Mouse (Mus musculus) heart, postnatal 10 days (tissue): ENCODE data around the gene Atxn2. TPM values are rescaled to one million over a fixed set of nuclear protein-coding genes. Genes with fewer than 3 reads are reported as not detected.
A peak's percentile ranks its signal among the peaks of the same experiment; 100 is the strongest.
"Not testable (repeated sequence)": the region's sequence is repeated elsewhere in the genome, so short reads cannot be mapped to it uniquely, and the experiment has no call there.

Experiments
- DNase-seq, 2 experiments: peaks; one replicate each; pipeline ENCODE4 v3.0.0; 2021
- intact Hi-C: fragments of 180-260 bp; cut with DNase I; formaldehyde crosslinking; loops from one replicate; pipeline ENCODE4 v1.15.1; 2025
- total RNA-seq, 2 experiments: library from RNA; stranded (reverse); gene quantifications; 2 replicates each; pipeline ENCODE4 v1.2.3; 2021

Atxn2 gene
- total RNA-seq, 2 experiments from 2014 or later, result 173 to 177 TPM

DNA sequence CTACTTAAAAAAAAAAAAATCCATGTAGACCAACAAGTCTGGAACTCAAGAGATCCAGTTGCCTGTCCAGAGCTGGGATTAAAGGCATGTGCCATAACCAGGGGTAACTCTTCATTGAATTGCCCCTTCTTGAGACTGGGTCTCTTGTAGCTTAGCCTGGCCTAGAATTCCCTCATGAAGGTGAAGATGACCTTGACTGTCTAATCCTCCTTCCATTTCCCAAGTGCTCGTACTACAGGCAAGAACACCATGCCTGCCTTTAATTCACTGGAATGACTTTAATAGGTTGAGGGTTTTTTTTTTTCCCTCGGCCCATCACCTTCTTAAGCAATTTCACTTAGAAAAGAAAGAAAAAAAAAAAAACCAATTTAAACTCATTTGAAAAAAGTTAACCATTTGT lies 735 bp upstream of the Atxn2 start:
- no peak for DNase-seq
- intact Hi-C loops, result loop anchor here (5.0 kb wide), 2 partner anchors 132 to 258 kb away; partner anchors contain the start of genes Erp29 and Tmem116

DNA sequence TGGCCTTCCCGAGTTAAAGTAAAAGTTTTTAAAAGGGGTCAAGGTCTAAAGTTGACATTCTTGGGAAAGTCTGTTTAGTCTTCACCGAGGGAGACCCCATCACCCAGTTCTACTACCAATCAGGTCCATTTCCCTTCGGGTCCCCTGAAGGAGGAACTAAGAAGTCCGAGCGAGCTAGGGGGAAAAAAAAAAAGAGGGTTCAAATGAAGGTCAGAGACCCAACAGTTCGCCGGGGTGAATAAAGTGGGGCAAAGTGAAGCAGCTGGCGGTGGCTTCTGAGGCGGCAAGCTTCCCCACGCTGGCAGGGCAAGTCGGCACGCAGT lies 325 bp upstream of the Atxn2 start:
- no peak for DNase-seq
- intact Hi-C loops, result loop anchor here (5.0 kb wide), 2 partner anchors 131 to 259 kb away; partner anchors contain the start of genes Erp29 and Tmem116

DNA sequence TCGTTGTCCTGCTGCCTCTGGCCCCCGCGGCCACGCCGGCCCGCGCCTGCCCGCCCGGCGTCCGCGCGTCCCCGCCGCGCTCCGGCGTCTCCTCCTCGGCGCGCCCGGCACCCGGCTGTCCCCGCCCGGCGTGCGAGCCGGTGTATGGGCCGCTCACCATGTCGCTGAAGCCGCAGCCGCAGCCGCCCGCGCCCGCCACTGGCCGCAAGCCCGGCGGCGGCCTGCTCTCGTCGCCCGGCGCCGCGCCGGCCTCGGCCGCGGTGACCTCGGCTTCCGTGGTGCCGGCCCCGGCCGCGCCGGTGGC lies 743 bp downstream of the Atxn2 start:
- DNase-seq, result no peak
- intact Hi-C loops, result loop anchor here (5.0 kb wide), 2 partner anchors 130 to 260 kb away; partner anchors contain the start of genes Erp29 and Tmem116

DNA sequence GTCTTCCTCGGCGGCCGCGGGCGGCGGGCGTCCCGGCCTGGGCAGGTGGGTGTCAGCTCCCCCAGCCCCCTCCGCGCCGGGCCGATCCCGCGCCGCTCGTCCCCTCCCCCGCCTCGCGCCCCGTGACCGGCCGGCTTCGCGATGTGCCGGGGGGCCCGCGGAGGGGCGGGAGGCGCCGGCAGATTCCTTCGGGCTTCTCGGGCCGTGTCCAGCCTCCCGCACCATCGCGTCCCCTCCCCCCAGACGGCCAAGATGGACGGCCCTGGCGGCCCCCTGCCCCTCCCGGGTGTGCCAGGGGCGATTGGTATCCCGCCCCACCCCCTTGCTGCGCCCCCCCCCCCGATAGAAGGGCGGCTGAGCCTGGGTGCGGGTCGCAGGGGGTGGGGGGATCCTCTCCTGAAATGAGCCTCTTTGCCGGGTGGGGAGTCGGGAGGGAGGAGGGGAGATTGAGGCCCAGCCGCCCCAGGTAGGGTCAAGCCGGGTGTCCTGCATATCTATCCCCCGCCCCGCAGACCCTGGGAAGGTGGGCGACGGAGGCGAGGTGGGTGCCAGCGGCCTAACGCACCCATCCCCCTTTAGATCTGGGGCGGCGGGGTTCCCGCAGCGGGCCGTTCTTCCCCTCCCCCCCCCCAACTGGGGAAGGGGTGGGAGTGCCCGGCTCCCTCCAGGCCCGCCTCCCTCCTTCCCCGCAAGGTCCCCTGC lies 1.2 kb downstream of the Atxn2 start:
- intact Hi-C loops, result loop anchor here (5.0 kb wide), 2 partner anchors 130 to 260 kb away; partner anchors contain the start of genes Erp29 and Tmem116
- DNase-seq, result peak; percentile 58 to 68

DNA sequence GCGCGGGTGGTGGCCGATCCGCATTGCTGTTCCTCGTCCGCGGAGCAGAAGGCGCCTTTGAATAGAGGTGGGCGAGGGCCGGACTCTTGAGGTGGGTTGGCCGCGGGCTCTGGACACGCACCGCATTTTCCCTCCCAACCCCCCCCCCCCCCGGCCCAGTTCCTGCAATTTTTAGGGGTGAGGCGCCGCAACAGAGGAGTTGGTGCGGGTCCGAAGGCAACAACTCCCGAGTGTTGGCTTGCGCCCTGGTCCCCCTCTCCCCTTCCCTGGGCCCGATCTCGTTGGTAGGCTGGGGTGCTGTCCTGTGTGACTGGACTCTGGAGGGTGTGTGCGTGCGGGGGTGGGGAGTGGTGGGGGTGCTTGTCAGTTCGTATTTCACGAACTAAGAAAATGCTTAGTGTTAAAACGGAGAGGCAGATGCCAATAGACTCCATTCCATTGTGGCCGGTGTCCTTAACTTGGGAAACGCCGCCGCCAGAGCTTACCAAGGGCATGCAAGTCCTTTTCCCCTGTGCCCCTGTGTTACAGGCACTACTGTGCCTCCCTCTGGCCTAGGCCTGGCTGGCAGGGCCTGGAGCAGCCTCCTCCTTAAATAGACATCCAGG lies 1.9 kb downstream of the Atxn2 start:
- peak; percentile 73 to 80 for DNase-seq
- intact Hi-C loops, result loop anchor here (5.0 kb wide), 2 partner anchors 129 to 261 kb away; partner anchors contain the start of genes Erp29 and Tmem116

DNA sequence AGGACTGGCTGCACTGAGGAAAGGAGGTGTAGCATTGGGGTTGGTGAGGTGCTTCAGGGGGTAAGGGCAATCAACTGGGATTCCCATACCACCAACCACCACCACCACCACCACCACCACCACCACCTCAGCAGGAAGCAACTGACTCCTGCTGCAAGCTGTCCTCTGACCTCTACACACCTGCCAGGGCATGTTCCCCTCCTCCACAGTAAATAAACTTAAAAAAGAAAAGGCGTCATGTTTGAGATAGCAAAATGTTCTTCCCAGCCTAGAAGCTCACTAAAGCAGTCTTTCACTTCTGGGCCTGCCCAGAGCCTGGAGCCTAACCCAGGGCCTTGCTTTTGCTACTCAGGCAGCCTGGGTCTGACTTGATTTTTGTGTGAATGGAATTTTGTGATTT lies 3.2 kb downstream of the Atxn2 start:
- DNase-seq, result no peak
- intact Hi-C loops, result loop anchor here (5.0 kb wide), 2 partner anchors 128 to 262 kb away; partner anchors contain the start of genes Erp29 and Tmem116

DNA sequence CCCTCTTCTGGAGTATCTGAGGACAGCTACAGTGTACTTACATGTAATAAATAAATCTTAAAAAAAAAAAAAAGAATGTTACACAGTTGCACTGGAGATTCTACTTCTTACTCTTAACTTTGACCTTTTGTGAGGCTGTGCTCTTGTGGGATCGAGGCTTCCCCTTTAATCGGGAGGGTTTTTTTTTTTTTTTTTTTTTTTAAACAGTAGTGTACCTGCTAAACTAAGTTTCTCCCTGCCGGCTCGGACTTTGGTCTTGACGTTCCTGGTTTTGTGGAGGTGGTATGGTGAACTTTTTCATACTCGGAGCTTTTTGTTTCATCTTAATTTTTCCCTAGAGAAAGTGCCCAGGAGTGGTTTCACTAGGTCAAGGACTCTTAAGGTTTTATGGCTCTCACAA lies 3.8 kb downstream of the Atxn2 start:
- intact Hi-C loops, result loop anchor here (5.0 kb wide), 2 partner anchors 127 to 263 kb away; partner anchors contain the start of genes Erp29 and Tmem116
- DNase-seq, result no peak

DNA sequence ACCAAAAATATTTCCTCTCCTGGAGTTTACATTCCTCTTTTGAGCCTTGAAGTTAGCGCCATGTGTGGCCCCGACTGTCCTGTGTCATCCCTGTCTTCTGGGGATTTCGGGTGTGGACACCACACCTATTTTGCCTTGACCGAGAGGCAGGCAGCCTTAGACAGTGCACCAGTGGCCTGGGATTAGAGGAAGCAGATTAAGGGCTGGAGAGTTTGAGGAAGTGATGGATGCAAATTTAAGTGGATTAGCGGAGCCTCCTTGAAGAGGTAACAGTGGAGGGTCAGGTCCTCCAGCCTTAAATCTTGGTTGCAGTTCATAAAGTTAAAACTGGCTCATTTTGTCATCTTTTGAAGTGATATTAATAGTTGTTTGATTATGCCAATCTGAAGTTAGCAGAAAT lies 7.3 kb downstream of the Atxn2 start:
- DNase-seq, result no peak
- intact Hi-C loops, result no loop called here

DNA sequence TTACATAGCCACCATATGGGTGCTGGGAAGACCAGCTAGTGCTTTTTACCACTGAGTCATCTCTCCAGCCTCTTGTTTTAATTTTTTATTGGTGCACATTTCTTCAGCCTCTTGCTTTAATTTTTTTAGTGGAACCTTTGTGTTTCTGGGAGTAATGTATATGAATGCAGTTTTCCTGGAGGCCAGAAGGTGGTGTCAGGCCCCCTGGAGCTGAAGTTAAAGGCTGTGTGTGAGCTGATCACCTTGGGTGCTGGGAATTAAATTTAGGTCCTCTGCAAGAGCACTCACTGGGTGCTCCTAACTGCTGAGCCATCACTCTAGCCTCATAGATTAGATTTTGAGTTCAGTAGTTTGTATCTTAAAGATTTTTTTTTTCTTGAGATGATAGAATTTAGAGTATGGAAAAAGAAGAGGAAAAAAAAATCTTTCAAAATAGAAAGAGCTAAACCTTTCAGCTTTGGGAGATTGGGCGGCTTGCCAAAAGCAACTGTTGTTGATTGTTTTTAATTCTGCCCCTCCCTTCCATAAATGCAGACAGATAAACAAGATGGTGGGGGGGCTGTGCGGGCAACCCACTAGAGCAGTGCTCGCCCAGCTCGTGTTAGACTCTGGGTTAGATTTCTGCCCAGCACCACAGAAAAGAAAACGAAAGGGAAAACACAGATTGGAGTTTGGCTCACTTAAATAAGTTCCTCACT lies 9.9 kb downstream of the Atxn2 start:
- DNase-seq, result no peak
- intact Hi-C loops, result no loop called here

DNA sequence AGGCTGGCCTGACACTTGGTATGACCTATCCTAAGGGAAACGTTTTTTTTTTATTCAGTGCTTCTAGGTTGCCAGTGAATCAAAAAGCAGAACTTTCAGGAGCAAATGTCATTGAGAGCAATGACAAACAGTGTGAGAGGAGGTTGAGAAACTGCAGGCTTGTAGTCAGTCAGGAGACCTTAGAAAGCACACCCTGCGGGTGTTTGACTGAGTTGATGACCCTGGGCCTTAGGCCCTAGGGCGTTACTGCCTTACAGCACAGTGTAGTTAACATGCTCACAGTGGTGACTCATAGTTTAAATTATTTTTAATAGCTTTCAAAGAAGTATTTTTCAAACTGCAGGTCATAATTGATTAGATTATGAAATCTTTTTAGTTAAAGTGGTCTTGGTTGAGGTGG lies 10.7 kb downstream of the Atxn2 start:
- intact Hi-C loops, result no loop called here

DNA sequence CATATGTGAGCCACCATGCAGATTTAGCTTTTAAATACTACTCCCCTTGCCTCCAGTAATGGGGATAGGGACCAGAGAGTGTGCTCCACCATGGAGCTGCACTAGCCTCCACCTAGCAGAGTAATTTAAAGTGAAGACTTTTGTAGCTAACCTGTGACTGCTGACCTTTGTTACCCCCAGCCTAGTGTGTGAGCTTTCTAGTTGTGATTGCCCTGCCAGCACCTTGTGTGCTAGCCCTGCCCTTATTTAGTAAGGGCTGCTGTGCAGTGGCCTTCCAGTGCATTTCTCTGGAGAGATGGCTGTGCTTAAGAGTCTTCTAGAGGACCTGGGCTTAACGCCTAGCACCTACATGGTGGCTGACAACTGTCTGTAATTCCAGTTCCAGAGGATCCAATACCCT lies 13.5 kb downstream of the Atxn2 start:
- intact Hi-C loops, result no loop called here
- DNase-seq, result no peak

More for the DNA sequence above, 10.7 kb downstream of the Atxn2 start:
- DNase-seq, result no peak

DNA sequence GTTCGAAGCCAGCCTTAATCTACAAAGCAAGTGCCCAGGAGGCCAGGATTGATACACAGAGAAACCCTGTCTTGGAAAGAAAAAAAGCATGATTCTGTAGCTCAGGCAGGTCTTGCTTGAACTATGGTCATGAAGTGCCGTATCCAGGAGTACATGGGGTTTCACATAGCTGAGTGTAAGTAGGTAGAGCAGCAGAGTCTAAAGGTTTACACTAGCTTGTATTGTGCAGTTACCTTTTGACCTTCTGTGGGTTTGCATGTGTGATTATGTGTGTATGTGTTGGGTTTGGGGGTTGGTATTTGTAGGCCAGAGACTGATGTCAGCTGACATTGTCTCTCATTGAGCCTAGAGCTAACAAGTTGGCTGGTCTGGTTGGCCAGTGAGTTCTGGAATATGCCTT lies 18.9 kb downstream of the Atxn2 start:
- intact Hi-C loops, result no loop called here
- no peak for DNase-seq

DNA sequence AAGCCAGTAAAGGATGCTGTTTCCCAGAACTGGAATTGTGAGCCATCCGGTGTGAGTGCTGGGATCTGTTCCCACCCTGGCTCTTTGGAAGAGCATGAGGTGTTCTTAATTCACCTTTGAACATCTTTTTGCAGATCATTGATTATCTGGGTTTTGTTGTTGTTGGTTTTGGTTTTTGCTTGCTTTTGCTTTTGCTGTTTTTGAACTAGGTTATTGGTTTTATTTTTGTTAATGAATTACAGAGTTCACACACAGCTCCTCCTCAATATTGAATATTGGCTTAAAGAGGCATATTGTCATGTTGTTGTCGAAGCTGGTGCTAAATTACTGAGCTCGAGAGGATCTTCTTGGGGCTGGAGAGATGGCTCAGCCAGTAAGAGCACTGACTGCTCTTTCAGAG lies 25.5 kb downstream of the Atxn2 start:
- no peak for DNase-seq
- intact Hi-C loops, result no loop called here

DNA sequence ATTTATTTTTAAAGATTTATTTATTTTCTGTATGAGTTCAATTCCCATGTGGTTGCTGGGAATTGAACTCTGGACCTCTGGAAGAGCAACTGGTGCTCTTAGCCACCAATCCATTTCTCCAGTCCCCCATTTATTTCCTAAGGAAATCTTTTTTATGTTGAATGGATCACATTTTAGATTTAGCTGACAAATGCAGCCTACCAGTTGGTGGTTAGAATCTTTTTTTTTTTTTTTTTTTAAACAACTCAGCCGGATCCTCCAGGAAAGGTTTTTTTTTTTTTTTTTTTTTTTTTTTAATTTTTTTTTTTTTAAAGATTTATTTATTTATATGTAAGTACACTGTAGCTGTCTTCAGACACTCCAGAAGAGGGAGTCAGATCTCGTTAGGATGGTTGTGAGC lies 27.0 kb downstream of the Atxn2 start:
- DNase-seq, intact Hi-C loops: not testable (repeated sequence)

DNA sequence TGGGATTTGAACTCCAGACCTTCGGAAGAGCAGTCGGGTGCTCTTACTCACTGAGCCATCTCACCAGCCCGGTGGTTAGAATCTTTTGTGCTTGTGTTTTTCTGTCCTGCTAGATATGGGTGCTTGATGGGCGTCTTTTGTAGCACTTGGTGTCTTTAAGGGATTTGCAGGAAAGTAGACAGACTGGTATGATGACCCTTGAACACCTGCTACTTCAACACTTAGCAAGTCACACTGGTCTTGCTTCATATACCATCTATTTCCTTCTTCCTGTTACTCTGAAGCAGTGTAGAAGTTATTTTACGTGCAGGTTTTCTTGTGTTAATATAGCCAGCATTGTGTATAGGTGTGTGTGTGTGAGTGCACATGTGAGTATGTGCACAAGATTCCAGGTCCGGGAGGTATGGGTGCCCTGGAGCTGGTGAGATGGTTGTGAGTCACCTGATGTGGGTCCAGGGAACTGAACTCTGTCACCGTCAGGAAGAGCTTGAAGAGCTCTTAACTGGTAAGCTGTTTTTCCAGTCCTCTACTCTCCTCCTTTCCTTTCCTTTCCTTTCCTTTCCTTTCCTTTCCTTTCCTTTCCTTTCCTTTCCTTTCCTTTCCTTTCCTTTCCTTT lies 27.5 kb downstream of the Atxn2 start:
- intact Hi-C loops, result no loop called here

DNA sequence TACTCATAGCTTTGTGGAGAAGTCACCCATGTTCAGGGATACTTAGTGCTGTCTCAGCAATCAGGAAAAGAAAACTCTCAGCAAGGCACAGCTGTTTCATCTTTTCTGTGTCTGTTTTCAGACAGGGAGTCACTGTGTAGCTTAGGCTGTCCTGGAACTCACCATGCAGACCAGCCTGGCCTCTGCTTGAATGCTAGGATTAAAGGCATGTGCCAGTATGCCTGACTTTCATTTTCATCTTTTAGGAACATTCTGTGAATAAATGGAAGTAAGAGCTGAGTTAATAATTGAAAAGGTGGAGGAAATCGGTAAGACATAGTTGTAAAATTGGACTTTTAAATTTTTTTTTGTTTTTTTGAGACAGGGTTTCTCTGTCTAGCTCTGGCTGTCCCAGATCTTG lies 29.4 kb downstream of the Atxn2 start:
- no peak for DNase-seq
- intact Hi-C loops, result no loop called here

More for the DNA sequence above, 27.5 kb downstream of the Atxn2 start:
- DNase-seq, result no peak

DNA sequence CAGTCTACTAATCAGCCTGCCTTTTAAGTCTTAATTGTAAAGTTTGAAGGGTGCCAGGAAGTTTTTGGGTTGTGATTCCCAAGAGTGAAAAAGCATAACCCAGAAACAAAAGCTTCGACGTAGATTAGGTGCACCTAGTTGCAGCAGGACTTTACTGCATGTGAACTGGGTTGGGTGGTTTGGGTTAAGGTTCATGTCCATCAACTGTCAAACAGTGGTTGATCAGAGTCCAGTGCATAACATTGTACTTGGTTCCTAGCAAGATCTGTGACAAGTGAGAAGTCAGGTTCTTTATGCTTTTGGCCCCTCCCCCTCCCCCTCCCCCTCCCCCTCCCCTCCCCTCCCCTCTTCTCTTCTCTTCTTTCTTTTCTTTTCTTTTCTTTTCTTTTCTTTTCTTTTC lies 31.8 kb downstream of the Atxn2 start:
- intact Hi-C loops, result no loop called here

DNA sequence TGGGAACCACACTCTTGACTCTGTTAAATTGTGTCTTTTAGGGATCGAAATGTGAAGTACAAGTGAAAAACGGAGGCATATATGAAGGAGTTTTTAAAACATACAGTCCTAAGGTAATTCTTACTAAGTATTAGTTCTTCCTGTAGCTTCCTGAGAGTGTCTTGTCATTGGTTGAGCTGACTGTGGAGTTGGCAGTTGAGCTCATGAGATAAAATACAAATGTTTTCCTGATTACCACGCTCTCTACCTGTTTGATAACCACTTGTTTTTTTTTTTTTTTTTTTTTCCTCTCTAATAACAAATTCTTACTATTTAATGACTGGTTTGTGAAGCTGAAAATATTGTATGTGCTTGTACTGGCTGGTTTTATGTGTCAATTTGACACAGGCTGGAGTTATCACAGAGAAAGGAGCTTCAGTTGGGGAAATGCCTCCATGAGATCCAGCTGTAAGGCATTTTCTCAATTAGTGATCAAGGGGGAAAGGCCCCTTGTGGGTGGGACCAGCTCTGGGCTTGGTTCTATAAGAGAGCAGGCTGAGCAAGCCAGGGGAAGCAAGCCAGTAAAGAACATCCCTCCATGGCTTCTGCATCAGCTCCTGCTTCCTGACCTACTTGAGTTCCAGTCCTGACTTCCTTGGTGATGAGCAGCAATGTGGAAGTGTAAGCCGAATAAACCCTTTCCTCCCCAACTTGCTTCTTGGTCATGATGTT lies 36.9 kb downstream of the Atxn2 start:
- intact Hi-C loops, DNase-seq: not testable (repeated sequence)

More for the DNA sequence above, 31.8 kb downstream of the Atxn2 start:
- DNase-seq, result no peak

DNA sequence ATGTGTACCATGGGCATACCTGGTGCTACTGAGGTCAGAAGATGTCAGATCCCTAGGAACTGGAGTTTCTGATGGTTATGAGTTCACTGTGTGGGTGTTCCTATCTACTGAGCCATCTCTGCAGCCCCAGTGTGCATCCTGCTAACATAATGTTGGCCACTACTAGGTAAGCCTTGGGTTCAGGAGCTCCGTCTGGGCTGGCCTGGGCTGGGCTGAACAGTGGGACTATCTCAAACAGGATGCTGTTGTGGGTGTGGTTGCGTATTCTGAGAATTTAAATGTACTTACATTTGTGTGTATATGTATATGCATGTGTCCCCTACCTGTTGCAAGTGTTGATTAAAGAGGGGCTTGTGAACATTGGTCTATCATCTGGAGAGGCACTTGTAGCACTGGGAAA lies 38.5 kb downstream of the Atxn2 start:
- DNase-seq, result no peak
- intact Hi-C loops, result no loop called here

DNA sequence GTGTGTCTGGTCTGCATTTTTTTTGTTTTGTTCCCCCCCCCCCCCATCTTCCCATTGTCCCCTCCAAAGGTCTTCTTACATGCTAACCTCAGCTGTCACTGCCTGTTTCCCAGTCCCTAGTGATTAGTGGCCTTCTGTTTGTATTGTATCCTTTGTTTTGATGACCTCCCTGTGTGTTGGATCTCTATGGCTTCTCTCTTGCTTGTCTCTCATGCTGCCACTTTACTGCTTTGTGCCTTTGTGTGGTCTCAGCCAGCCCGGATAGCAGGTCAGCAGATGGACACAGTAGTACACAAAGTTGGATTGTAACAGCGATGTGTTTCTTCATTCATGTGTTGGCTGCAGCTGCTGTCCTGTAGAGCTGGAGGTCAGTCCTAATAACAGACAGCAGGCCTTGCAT lies 46.8 kb downstream of the Atxn2 start:
- intact Hi-C loops, result no loop called here

DNA sequence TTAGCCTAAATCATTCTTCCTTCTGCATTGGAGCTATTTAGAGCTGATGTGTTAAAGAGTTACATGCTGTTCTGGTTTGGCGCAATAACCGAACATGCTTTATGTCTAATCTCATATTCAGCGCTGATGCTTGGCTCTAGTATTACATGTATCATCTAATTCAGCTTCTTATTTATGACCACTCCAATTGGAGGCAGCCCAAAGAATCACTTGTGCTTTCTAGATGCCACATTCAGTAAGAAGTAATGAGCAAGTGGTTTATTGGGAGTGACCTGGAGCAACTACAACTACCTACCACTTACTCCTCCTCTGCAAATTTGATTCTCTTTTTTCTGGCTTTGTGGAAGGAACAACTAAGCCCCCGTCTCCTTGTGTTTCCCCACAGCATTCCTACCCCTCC lies 47.2 kb downstream of the Atxn2 start:
- intact Hi-C loops, result no loop called here
- DNase-seq, result no peak

More for the DNA sequence above, 46.8 kb downstream of the Atxn2 start:
- no peak for DNase-seq
